Mouse (Mus musculus) hindbrain, embryonic 10.5 days (tissue): ENCODE results near the gene Myh10. TPM values are rescaled to one million over a fixed set of nuclear protein-coding genes. Genes with fewer than 3 reads are reported as not detected.

Experiments used
- DNase-seq: peaks from one replicate; pipeline ENCODE4 v3.0.0-alpha.2; 2017; ENCODE audit warnings: low spot score
- H3K27ac ChIP-seq: fragments of 300-500 bp; sonication (generic); 2 replicates; pipeline ENCODE4 v1.5.1; 2016; ENCODE audit warnings: mild to moderate bottlenecking, moderate library complexity
- H3K27me3 ChIP-seq: fragments of 300-500 bp; sonication (generic); 2 replicates; pipeline ENCODE4 v1.6.1; 2016; ENCODE audit warnings: mild to moderate bottlenecking; ENCODE audit not compliant: poor library complexity, insufficient read depth, severe bottlenecking
- H3K36me3 ChIP-seq: fragments of 300-500 bp; sonication (generic); 2 replicates; pipeline ENCODE4 v1.6.1; 2016; ENCODE audit warnings: mild to moderate bottlenecking, moderate library complexity
- H3K4me1 ChIP-seq: fragments of 300-500 bp; sonication (generic); replicated peaks from 2 replicates; pipeline ENCODE4 v1.6.1; 2016; ENCODE audit warnings: mild to moderate bottlenecking
- H3K4me3 ChIP-seq: fragments of 300-500 bp; sonication (generic); 2 replicates; pipeline ENCODE4 v1.5.1; 2016; ENCODE audit warnings: mild to moderate bottlenecking, moderate library complexity
- H3K9me3 ChIP-seq: fragments of 300-500 bp; sonication (generic); 2 replicates; pipeline ENCODE4 v1.6.1; 2016; ENCODE audit warnings: mild to moderate bottlenecking, moderate library complexity
- WGBS: fragments of 180-500 bp; shearing (Covaris S2); methylation state at CpG from one replicate; pipeline ENCODE4 v1.1.7; 2016; 5-methylcytosine and 5-hydroxymethylcytosine counted together
- polyA plus RNA-seq: library from polyadenylated mRNA; unstranded; fragments of >200 nt; fragmentation: Nextera tagmentation; extraction: Ambion mirVana; gene quantifications from 2 replicates; pipeline ENCODE4 v1.2.1, GENCODE M21; 2016

The Myh10 gene
- polyA plus RNA-seq, 1 experiment from 2014 or later, result 111 TPM

DNA sequence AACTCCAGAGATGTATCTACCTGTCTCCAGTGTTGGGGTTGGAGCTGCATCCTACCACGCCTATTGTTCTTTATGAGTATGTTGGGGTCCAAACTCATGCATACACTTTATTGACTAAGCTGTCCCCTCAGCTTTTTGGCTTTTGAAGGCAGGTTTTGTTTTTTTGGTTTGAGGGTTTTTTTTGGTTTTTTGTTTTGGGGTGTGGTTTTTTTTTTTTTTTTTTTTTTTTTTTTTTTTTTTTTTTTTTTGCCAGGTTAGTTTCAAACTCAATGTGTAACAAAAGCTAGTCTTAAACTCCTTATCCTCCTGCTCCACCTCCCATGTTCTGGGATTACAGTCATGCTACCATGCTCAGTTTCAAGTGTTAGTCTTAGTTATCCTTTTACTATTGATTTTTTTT, 12.9 kb downstream of the Myh10 start:
- Histone ChIP-seq H3K4me1 (no peaks in the 10 kb centered on the region), H3K4me3 (no peak overlapping the region), H3K9me3 (peaks cover 23% of the 10 kb centered on the region; the same call in 1 of the 2 replicates), H3K27me3 (no peaks in the 10 kb centered on the region), H3K27ac (no peak overlapping the region), H3K36me3 (peaks cover 93% of the 10 kb centered on the region)
- WGBS, result 96% methylated on average over 1 of the region's 1 CpGs
- no peak for DNase-seq

DNA sequence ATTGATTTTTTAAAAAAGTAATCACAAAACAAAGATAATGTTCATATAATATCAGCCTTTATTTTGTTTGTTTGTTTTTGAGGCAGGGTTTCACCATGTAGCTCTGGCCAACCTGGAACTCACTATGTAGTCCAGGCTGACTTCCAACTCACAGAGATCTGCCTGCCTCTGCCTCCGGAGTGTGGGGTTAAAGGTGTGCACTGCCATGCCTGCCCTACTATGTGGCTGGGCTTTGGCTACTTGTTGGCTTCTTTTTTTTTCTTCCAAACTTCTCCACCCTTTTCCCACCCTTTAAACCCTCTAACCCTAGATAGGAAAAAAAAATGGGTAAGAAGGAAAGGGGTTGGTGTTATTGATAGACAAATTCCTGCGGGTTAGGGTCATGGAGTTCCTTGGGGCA, 13.5 kb downstream of the Myh10 start:
- no peaks in the 10 kb centered on the region for H3K4me1 ChIP-seq
- no peak overlapping the region for H3K4me3 ChIP-seq
- H3K27ac ChIP-seq, result no peak overlapping the region
- H3K27me3 ChIP-seq, result no peaks in the 10 kb centered on the region
- peaks cover 87% of the 10 kb centered on the region for H3K36me3 ChIP-seq
- 93% methylated on average over 2 of the region's 2 CpGs for WGBS
- H3K9me3 ChIP-seq, result peaks cover 21% of the 10 kb centered on the region; the same call in 1 of the 2 replicates
- no peak for DNase-seq

DNA sequence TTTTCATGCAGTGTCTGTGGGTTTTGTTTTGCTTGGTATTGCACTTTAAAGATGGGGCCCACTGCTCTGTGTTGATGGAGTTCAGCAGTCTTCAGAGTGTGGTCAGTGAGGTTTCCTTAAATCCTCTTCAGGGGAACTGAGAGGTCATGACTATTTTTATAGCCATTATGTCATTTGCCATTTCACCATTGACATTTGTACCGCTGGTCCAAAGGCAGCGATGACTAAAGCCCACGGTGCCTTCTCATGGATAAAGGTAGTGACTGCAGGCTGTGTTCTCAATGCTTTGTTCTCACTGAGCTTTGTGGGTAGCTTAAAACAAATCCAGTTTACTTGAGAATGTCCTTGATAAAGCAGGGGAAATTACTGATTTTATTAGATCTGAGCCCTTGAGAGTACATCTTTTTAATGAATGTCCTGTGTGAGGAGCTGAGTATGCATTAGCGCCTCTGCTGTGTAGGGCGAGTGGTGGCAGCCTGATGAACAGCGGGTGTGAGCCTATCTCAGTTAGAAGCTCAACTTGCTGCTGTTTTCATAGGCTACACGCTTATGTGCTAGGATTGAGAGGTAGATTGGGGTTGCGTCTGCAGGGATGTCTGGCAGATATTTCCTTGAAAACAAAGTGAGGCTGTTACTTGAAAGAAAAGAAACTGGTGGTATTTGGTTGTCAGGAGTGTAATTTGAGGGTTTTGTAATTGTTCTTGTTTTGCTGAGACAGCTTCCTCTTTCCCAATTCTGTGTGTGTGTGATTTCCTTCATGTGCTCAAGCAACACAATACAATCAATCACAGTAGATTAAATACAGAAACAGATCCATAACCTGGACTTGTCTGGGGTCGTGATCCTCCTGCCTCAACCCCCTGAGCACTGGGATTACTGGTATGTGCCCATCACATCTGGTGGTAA, 15.4 kb downstream of the Myh10 start:
- no peak overlapping the region for H3K4me3 ChIP-seq
- H3K4me1 ChIP-seq, result no peaks in the 10 kb centered on the region
- peaks cover 76% of the 10 kb centered on the region for H3K36me3 ChIP-seq
- DNase-seq, result no peak
- H3K27me3 ChIP-seq, result no peaks in the 10 kb centered on the region
- H3K27ac ChIP-seq, result no peak overlapping the region
- 80% methylated on average over 9 of the region's 9 CpGs for WGBS
- 0 out of 2 replicates have a peak, but pooled peaks cover 4% of the 10 kb centered on the region for H3K9me3 ChIP-seq

DNA sequence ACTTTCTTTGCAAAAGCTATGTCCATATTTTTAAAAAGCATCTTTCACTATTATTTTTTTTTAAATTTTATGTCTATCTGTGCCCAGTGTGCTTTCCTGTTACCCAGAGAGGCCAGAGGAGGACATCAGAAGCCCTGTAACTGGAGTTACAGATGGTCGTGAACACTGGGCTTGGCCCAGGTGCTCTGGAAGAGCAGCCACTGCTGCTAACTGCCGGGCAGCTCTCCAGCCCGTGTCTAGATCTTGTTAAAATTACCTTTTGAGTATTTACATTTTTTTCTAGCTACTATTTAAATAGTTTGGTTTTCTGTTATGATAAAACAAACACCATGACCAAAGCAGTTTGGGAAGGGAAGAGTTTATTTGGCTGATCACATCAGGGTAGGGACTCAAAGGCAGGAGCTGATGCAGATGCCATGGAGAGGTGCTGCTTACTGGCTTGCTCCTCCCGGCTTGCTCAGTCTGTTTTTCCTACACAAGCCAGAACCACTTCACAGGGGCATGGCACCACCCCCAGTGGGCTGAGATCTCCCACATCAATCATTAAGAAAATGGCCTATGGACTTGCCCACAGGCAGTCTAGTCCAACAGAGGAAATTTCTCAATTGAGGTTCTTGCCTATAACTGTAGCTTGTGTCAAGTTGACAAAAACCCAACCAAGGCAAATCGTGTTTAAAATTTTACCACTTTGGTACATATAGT, 16.7 kb downstream of the Myh10 start:
- Histone ChIP-seq H3K4me3 (no peak overlapping the region), H3K9me3 (no peaks in the 10 kb centered on the region), H3K27me3 (no peaks in the 10 kb centered on the region), H3K4me1 (no peaks in the 10 kb centered on the region), H3K36me3 (peaks cover 74% of the 10 kb centered on the region), H3K27ac (no peak overlapping the region)
- WGBS, result 88% methylated on average over 5 of the region's 5 CpGs
- DNase-seq, result no peak

DNA sequence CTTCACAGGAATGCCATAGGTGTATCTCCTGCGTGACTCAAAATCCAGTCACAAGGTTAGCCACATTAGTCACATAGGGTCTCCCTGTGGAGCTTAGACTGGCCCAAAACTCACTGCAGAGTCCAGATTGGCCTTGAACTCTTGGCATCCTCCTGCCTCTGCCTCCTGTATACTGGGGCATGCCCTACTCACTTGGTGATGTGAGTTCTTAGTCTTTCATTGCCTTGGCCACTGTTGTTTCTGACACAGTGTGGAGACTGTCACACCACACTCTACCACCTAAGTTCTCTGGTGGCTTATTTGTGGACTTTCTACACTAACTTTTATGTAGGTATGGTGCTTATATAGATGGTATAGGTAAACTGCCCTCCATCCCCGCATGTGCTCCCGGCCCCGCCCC, 24.8 kb downstream of the Myh10 start:
- no peak overlapping the region for H3K4me3 ChIP-seq
- peaks cover 29% of the 10 kb centered on the region for H3K4me1 ChIP-seq
- H3K27ac ChIP-seq, result no peak overlapping the region
- H3K36me3 ChIP-seq, result peaks cover 79% of the 10 kb centered on the region
- no peaks in the 10 kb centered on the region for H3K9me3 ChIP-seq
- WGBS, result 92% methylated on average over 4 of the region's 4 CpGs
- H3K27me3 ChIP-seq, result no peaks in the 10 kb centered on the region
- no peak for DNase-seq

DNA sequence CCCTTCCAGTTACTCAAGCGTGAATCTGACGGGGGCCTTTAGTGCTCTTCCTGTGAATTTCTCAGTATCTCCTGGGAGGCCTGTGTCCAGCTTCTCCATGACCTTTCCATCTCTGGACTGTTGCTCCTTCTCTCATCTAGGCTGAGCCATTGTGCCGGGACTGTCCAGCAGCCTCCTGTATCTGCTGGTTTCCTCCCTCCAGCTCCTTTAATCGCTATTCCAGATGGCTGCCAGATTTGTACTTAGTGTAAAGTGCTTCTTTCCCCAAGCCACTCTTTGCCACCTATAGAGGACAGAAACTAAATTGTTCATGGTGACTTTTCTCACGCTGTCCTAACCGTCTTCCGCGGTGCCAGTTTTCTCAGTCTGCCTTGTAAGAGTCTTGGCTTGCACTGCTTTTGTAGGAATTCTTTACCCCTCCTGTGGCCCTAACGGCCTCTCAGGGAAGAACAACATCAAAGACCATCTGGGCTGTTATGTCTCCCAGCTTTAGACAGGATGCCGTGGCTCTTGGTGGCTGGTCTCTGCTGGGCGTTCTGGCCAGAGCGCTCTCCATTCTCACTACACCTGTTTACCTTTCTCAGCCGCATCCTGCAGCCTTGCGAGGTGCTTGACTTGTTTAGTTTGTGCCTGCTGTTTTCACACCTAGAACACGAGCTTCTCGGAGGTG, 25.9 kb downstream of the Myh10 start:
- H3K27me3 ChIP-seq, result no peaks in the 10 kb centered on the region
- H3K27ac ChIP-seq, result 0 out of 2 replicates have a peak overlapping the region, but pooled peaks have one; percentile 29
- DNase-seq, result no peak
- no peak overlapping the region for H3K4me3 ChIP-seq
- no peaks in the 10 kb centered on the region for H3K9me3 ChIP-seq
- H3K4me1 ChIP-seq, result peaks cover 29% of the 10 kb centered on the region
- peaks cover 84% of the 10 kb centered on the region for H3K36me3 ChIP-seq
- WGBS, result 69% methylated on average over 16 of the region's 16 CpGs

DNA sequence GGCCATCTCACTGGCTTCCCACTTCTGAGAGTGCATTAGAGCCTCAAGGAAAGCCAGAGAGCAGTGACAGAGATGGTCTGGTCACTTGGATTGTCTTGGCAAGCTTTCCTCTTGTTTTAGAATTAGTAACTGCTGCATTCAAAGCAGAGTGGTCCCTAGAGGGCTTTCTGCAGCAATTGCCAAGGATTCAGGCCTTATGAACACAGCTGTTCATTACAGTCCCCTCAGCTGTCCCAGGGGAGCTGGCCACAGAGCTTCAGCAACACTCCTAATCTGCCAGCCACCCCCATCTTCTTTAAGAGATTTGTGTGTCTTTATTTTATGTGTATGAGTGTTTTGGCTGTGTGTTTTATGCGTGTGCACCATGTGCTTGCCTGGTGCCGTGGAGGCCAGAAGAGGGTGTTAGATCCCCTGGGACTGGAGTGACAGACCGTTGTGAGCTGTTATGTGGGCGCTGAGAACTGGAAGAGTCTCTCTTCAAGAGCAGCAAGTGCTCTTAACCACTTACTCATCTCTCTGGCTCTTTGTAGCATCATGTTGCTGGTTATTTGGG, 27.8 kb downstream of the Myh10 start:
- Histone ChIP-seq H3K27ac (no peak overlapping the region), H3K4me1 (peaks cover 29% of the 10 kb centered on the region), H3K36me3 (peaks cover 84% of the 10 kb centered on the region), H3K9me3 (no peaks in the 10 kb centered on the region), H3K4me3 (no peak overlapping the region), H3K27me3 (no peaks in the 10 kb centered on the region)
- no peak for DNase-seq
- 83% methylated on average over 4 of the region's 4 CpGs for WGBS

DNA sequence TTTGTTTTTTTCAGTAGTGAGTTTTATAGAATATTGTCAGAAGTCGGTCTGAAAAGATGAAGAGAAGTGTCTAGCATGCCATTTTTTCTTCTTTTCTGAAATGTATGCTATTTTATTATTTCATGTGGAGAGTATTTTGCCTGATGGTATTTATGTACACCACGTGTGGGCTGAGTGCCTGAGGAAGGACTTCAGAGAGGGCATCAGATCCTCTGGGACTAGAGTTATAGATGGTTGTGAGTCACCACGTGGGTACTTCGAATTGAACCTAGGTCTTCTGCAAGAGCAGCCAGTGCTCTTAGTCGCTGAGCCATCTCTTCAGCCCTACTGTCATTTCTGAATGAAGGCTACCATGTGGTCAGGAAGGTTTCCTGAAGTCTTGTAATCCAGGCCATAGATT, 28.4 kb downstream of the Myh10 start:
- no peaks in the 10 kb centered on the region for H3K27me3 ChIP-seq
- H3K4me1 ChIP-seq, result peaks cover 29% of the 10 kb centered on the region
- DNase-seq, result no peak
- no peak overlapping the region for H3K27ac ChIP-seq
- WGBS, result 86% methylated on average over 5 of the region's 5 CpGs
- peaks cover 84% of the 10 kb centered on the region for H3K36me3 ChIP-seq
- no peaks in the 10 kb centered on the region for H3K9me3 ChIP-seq
- no peak overlapping the region for H3K4me3 ChIP-seq

DNA sequence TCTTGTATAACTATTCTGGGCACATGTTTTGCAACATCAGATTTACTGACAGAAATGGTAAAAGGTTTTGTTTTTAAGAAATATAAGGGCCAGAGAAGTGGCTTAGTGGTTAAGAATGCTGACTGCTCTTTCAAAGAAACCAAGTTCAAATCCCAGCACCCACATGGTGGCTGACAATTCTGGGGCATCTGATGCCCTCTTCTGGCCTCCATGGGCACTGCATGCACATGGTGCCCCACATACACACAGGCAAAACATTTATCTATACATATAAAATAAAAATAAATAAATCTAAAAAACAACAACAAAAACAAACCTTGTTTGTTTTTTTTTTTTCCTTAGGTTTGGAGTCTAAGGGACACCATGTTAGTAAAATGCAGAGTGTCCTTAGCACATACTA, 32.8 kb downstream of the Myh10 start:
- H3K27me3 ChIP-seq, result no peaks in the 10 kb centered on the region
- H3K27ac ChIP-seq, result no peak overlapping the region
- DNase-seq, result no peak
- H3K4me1 ChIP-seq, result peaks cover 5% of the 10 kb centered on the region
- no peak overlapping the region for H3K4me3 ChIP-seq
- peaks cover 8% of the 10 kb centered on the region; the same call in 1 of the 2 replicates for H3K9me3 ChIP-seq
- peaks cover 93% of the 10 kb centered on the region for H3K36me3 ChIP-seq

DNA sequence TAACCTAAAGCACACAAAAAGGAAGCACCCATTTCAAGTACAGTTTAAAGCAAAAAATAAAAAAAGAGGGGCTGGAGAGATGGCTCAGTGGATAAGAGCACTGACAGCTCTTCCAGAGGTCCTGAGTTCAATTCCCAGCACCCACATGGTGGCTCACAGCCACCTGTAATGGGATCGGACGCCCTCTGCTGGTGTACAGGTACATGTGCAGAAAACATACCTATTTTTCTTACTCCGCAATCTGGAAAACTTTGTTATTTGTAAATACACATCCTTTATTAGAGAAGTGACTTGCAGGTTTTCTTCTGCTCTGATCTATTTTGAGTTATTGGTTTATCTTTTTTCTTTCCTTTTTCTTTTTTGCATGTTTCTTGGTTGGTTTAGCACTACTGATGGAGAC, 37.3 kb downstream of the Myh10 start:
- Histone ChIP-seq H3K36me3 (peaks cover 71% of the 10 kb centered on the region), H3K27ac (no peak overlapping the region), H3K9me3 (peaks cover 8% of the 10 kb centered on the region; the same call in 1 of the 2 replicates), H3K4me1 (no peaks in the 10 kb centered on the region), H3K4me3 (no peak overlapping the region), H3K27me3 (no peaks in the 10 kb centered on the region)
- WGBS, result 88% methylated on average over 3 of the region's 3 CpGs
- no peak for DNase-seq

DNA sequence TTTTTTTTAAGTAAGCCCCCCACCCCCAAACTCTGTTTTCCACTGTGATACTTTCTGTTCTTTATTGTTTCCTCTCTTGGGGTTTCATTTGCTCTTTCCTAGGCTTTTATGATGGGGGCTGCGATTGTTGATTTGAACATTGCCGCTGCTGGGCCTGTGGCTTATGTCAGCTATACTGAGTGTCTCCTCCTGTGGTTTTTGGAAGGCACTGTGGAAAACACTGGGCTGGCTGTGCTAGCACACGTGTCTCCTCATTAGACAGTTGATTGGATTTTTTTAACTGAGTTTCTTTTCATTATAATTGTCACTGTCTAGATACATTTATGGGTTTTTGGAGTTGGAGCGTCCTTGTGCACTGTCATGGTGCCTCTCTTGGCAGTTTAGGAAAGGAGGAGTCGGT, 39.4 kb downstream of the Myh10 start:
- Histone ChIP-seq H3K4me1 (no peaks in the 10 kb centered on the region), H3K27ac (no peak overlapping the region), H3K9me3 (peaks cover 8% of the 10 kb centered on the region; the same call in 1 of the 2 replicates), H3K27me3 (no peaks in the 10 kb centered on the region), H3K4me3 (no peak overlapping the region), H3K36me3 (peaks cover 68% of the 10 kb centered on the region)
- WGBS, result 95% methylated on average over 5 of the region's 5 CpGs
- no peak for DNase-seq

DNA sequence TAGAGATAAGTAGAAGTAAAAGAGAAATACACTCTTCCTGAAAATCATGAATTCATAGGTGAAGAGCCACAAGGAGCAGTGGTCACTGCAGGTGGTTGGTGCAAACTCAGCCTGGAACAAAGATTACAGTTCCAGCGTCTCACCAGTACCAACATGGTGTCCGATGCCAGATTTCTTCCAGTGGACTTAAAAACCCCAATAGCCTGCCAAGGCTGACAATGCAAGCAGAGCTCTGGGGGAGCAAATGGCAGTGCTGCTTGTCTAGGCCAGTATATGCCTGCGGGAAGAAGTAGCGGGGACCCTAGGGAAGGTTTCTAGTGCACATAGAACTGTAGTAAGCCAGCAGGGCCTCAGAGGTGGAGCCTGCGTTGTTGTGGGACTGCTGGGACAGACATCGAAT, 40.7 kb downstream of the Myh10 start:
- H3K27me3 ChIP-seq, result no peaks in the 10 kb centered on the region
- no peak for DNase-seq
- 94% methylated on average over 6 of the region's 6 CpGs for WGBS
- no peaks in the 10 kb centered on the region for H3K4me1 ChIP-seq
- H3K9me3 ChIP-seq, result peaks cover 8% of the 10 kb centered on the region; the same call in 1 of the 2 replicates
- H3K27ac ChIP-seq, result no peak overlapping the region
- no peak overlapping the region for H3K4me3 ChIP-seq
- peaks cover 68% of the 10 kb centered on the region for H3K36me3 ChIP-seq
